Mouse (Mus musculus) liver, embryonic 15.5 days (tissue): ENCODE measurements around the gene Kifc5b. TPM values are rescaled to one million over a fixed set of nuclear protein-coding genes. Genes with fewer than 3 reads are reported as not detected.

Experiments used
- ATAC-seq: fragments of 200-750 bp; cut with Nextera tagmentation; 2 replicates; pipeline ENCODE4 v1.8.0; 2017; ENCODE audit warnings: moderate number of reproducible peaks, mild to moderate bottlenecking, moderate library complexity; ENCODE audit not compliant: insufficient read depth
- H3K27ac ChIP-seq: fragments of 300-500 bp; sonication (generic); replicated peaks from 2 replicates; pipeline ENCODE4 v1.5.1; 2015; ENCODE audit warnings: mild to moderate bottlenecking, inconsistent platforms
- H3K27me3 ChIP-seq: fragments of 300-500 bp; sonication (generic); 2 replicates; pipeline ENCODE4 v1.6.1; 2015; ENCODE audit warnings: mild to moderate bottlenecking, inconsistent platforms
- H3K36me3 ChIP-seq: fragments of 300-500 bp; sonication (generic); replicated peaks from 2 replicates; pipeline ENCODE4 v1.6.1; 2015; ENCODE audit warnings: moderate library complexity, mild to moderate bottlenecking, inconsistent platforms
- H3K4me1 ChIP-seq: fragments of 300-500 bp; sonication (generic); replicated peaks from 2 replicates; pipeline ENCODE4 v1.6.1; 2015; ENCODE audit warnings: inconsistent platforms
- H3K4me2 ChIP-seq: fragments of 300-500 bp; sonication (generic); 2 replicates; pipeline ENCODE4 v1.6.1; 2015; ENCODE audit warnings: moderate library complexity, mild to moderate bottlenecking, inconsistent platforms
- H3K4me3 ChIP-seq: fragments of 300-500 bp; sonication (generic); replicated peaks from 2 replicates; pipeline ENCODE4 v1.5.1; 2015; ENCODE audit warnings: mild to moderate bottlenecking, inconsistent platforms
- H3K9ac ChIP-seq: fragments of 300-500 bp; sonication (generic); 2 replicates; pipeline ENCODE4 v1.6.1; 2015; ENCODE audit warnings: moderate library complexity, mild to moderate bottlenecking, inconsistent platforms
- H3K9me3 ChIP-seq: fragments of 300-500 bp; sonication (generic); replicated peaks from 2 replicates; pipeline ENCODE4 v1.6.1; 2016; ENCODE audit warnings: inconsistent platforms
- WGBS: fragments of 180-500 bp; shearing (Covaris S2); methylation state at CpG from one replicate; pipeline ENCODE4 v1.1.7; 2015; ENCODE audit warnings: mixed read lengths; ENCODE audit not compliant: insufficient replicate concordance; 5-methylcytosine and 5-hydroxymethylcytosine counted together
- polyA plus RNA-seq: library from polyadenylated mRNA; unstranded; fragments of >200 nt; fragmentation: Nextera tagmentation; extraction: Ambion mirVana; gene quantifications from 2 replicates; pipeline ENCODE4 v1.2.1, GENCODE M21; 2015

The Kifc5b gene
- 5.2 and 5.9 TPM in 2 replicates for polyA plus RNA-seq

GRCm38 (mm10) chr17:26916711-26917482 is at the start of gene Kifc5b:
Gene Kifc5b, plus strand, starts transcription at chr17:26917091.
- Histone ChIP-seq H3K27me3 (no peaks in the 10 kb centered on the region), H3K4me1 (peaks cover 22% of the 10 kb centered on the region), H3K9me3 (no peaks in the 10 kb centered on the region), H3K4me2 (peak within 1 kb of the TSS; percentile 75), H3K4me3 (peak within 1 kb of the TSS; percentile 82), H3K9ac (peak within 1 kb of the TSS; percentile 85), H3K27ac (peak within 1 kb of the TSS; percentile 92), H3K36me3 (peaks cover 23% of the 10 kb centered on the region)
- under 1% methylated on average over 72 of the region's 72 CpGs for WGBS
- ATAC-seq = peak; percentile 96

- Histone ChIP-seq H3K4me1 (no peaks in the 10 kb centered on the region), H3K9me3 (no peaks in the 10 kb centered on the region), H3K4me2 (no peak overlapping the region), H3K27me3 (0 out of 2 replicates have a peak, but pooled peaks cover 5% of the 10 kb centered on the region), H3K9ac (no peak overlapping the region), H3K4me3 (no peak overlapping the region), H3K27ac (no peak overlapping the region), H3K36me3 (no peaks in the 10 kb centered on the region)
- ATAC-seq = no peak
- WGBS = 14% methylated on average over 5 of the region's 5 CpGs
Observed at GRCm38 (mm10) chr17:26868756-26869155, 48.1 kb upstream of the Kifc5b start.

GRCm38 (mm10) chr17:26872870-26873269 is 44.0 kb upstream of the Kifc5b start:
- H3K9ac ChIP-seq = no peak overlapping the region
- ATAC-seq = no peak
- H3K36me3 ChIP-seq = no peaks in the 10 kb centered on the region
- H3K9me3 ChIP-seq = no peaks in the 10 kb centered on the region
- H3K4me2 ChIP-seq = no peak overlapping the region
- H3K4me1 ChIP-seq = no peaks in the 10 kb centered on the region
- 0 out of 2 replicates have a peak, but pooled peaks cover under 1% of the 10 kb centered on the region for H3K27me3 ChIP-seq
- H3K4me3 ChIP-seq = no peak overlapping the region
- no peak overlapping the region for H3K27ac ChIP-seq
- WGBS = 58% methylated on average over 3 of the region's 3 CpGs

- Histone ChIP-seq H3K4me3 (no peak overlapping the region), H3K36me3 (no peaks in the 10 kb centered on the region), H3K9ac (no peak overlapping the region), H3K4me2 (no peak overlapping the region), H3K9me3 (no peaks in the 10 kb centered on the region), H3K4me1 (no peaks in the 10 kb centered on the region), H3K27ac (no peak overlapping the region), H3K27me3 (no peaks in the 10 kb centered on the region)
- WGBS = 65% methylated on average over 8 of the region's 8 CpGs
- no peak for ATAC-seq
Observed at GRCm38 (mm10) chr17:26873502-26873901, 43.4 kb upstream of the Kifc5b start.

- Histone ChIP-seq H3K9ac (no peak overlapping the region), H3K9me3 (no peaks in the 10 kb centered on the region), H3K4me1 (no peaks in the 10 kb centered on the region), H3K4me3 (no peak overlapping the region), H3K27me3 (no peaks in the 10 kb centered on the region), H3K36me3 (no peaks in the 10 kb centered on the region), H3K27ac (no peak overlapping the region), H3K4me2 (no peak overlapping the region)
- 64% methylated on average over 11 of the region's 11 CpGs for WGBS
- no peak for ATAC-seq
Observed at GRCm38 (mm10) chr17:26874542-26874941, 42.3 kb upstream of the Kifc5b start.

GRCm38 (mm10) chr17:26877927-26878326 is 39.0 kb upstream of the Kifc5b start:
- Histone ChIP-seq H3K4me3 (no peak overlapping the region), H3K4me2 (no peak overlapping the region), H3K36me3 (no peaks in the 10 kb centered on the region), H3K9me3 (no peaks in the 10 kb centered on the region), H3K4me1 (no peaks in the 10 kb centered on the region), H3K27me3 (no peaks in the 10 kb centered on the region), H3K9ac (no peak overlapping the region), H3K27ac (no peak overlapping the region)
- no peak for ATAC-seq
- 82% methylated on average over 7 of the region's 7 CpGs for WGBS

GRCm38 (mm10) chr17:26879235-26879634 is 37.7 kb upstream of the Kifc5b start:
- no peaks in the 10 kb centered on the region for H3K9me3 ChIP-seq
- WGBS = 86% methylated on average over 6 of the region's 6 CpGs

GRCm38 (mm10) chr17:26882706-26883105 is 34.2 kb upstream of the Kifc5b start:
- H3K27me3 ChIP-seq = peaks cover 5% of the 10 kb centered on the region

More at GRCm38 (mm10) chr17:26879235-26879634, 37.7 kb upstream of the Kifc5b start:
- peaks cover 8% of the 10 kb centered on the region for H3K4me1 ChIP-seq
- H3K4me3 ChIP-seq = no peak overlapping the region
- no peak for ATAC-seq
- H3K9ac ChIP-seq = no peak overlapping the region
- no peaks in the 10 kb centered on the region for H3K36me3 ChIP-seq
- no peak overlapping the region for H3K4me2 ChIP-seq
- no peaks in the 10 kb centered on the region for H3K27me3 ChIP-seq
- H3K27ac ChIP-seq = no peak overlapping the region

GRCm38 (mm10) chr17:26883585-26883984 is 33.3 kb upstream of the Kifc5b start:
- H3K9me3 ChIP-seq = no peaks in the 10 kb centered on the region
- peaks cover 5% of the 10 kb centered on the region for H3K27me3 ChIP-seq
- ATAC-seq = no peak
- peaks cover 30% of the 10 kb centered on the region for H3K4me1 ChIP-seq
- no peaks in the 10 kb centered on the region for H3K36me3 ChIP-seq
- no peak overlapping the region for H3K27ac ChIP-seq
- 78% methylated on average over 6 of the region's 6 CpGs for WGBS
- no peak overlapping the region for H3K9ac ChIP-seq
- H3K4me2 ChIP-seq = no peak overlapping the region
- H3K4me3 ChIP-seq = no peak overlapping the region

More at GRCm38 (mm10) chr17:26882706-26883105, 34.2 kb upstream of the Kifc5b start:
- WGBS = 61% methylated on average over 1 of the region's 1 CpGs
- Histone ChIP-seq H3K4me3 (no peak overlapping the region), H3K36me3 (no peaks in the 10 kb centered on the region), H3K9me3 (no peaks in the 10 kb centered on the region), H3K9ac (no peak overlapping the region), H3K4me1 (peaks cover 30% of the 10 kb centered on the region), H3K4me2 (no peak overlapping the region), H3K27ac (no peak overlapping the region)
- ATAC-seq = no peak

- Histone ChIP-seq H3K9me3 (no peaks in the 10 kb centered on the region), H3K4me2 (peak overlapping the region; percentile 91), H3K4me3 (peak overlapping the region; percentile 59), H3K9ac (peak overlapping the region; percentile 53), H3K27me3 (peaks cover 5% of the 10 kb centered on the region), H3K36me3 (no peaks in the 10 kb centered on the region), H3K4me1 (peaks cover 30% of the 10 kb centered on the region), H3K27ac (peak overlapping the region; percentile 66)
- 8% methylated on average over 25 of the region's 25 CpGs for WGBS
- peak; percentile 80 for ATAC-seq
Observed at GRCm38 (mm10) chr17:26884995-26885926, 31.6 kb upstream of the Kifc5b start.
